Mouse (Mus musculus): ENCODE data around the gene Wfdc6b. TPM values are rescaled to one million over a fixed set of nuclear protein-coding genes. Genes with fewer than 3 reads are reported as not detected.

Gene Wfdc6b
- total and polyA plus RNA-seq, 3 experiments, result not detected

- Histone ChIP-seq H3K36me3 (ENCODE audit: control insufficient read depth in 1 of 2, insufficient read depth in 2 of 2, low read length in 2 of 2) (no peaks in the 10 kb centered on the region), H3K9ac (ENCODE audit: control insufficient read depth, low read depth, low read length, poor library complexity, severe bottlenecking) (no peak within 1 kb of the TSS), H3K27ac (ENCODE audit: control insufficient read depth, low read depth, low read length) (no peak within 1 kb of the TSS), H3K4me1 (ENCODE audit: control insufficient read depth in 1 of 2, insufficient read depth in 2 of 2, low read length in 2 of 2) (no peaks in the 10 kb centered on the region), H3K9me3 (replicated peaks; ENCODE audit: insufficient read depth, low read length) (no peaks in the 10 kb centered on the region), H3K27me3 (ENCODE audit: control insufficient read depth in 1 of 2, insufficient read depth in 2 of 2, low read length in 2 of 2) (no peaks in the 10 kb centered on the region), H3K79me2 (ENCODE audit: control insufficient read depth, insufficient read depth, low read length, poor library complexity) (no peaks in the 10 kb centered on the region), H3K4me3 (ENCODE audit: control insufficient read depth in 1 of 2, insufficient read depth in 1 of 2, low read depth in 2 of 2, low read length in 2 of 2) (no peak within 1 kb of the TSS)
- TF ChIP-seq NELFE (IDR thresholded peaks at IDR 0.05; ENCODE audit: low read depth, low read length) (no peak), SMC3 (IDR thresholded peaks at IDR 0.05; ENCODE audit: low read depth, low read length) (peak; percentile 29; the same call in 1 of the 2 replicates), MYB (IDR thresholded peaks at IDR 0.05; ENCODE audit: low read depth, low read length) (no peak), CTCF (IDR thresholded peaks at IDR 0.05 in 2 of 3, conservative IDR thresholded peaks at IDR 0.05 in 1 of 3; ENCODE audit: control insufficient read depth in 1 of 3, insufficient read depth in 1 of 3, low read depth in 2 of 3, low read length in 3 of 3, poor library complexity in 1 of 3, severe bottlenecking in 1 of 3) (peak; percentile 61 to 70 (median 64)), RAD21 (IDR thresholded peaks at IDR 0.05; ENCODE audit: low read depth, low read length) (peak; percentile 23)
- DNase-seq (ENCODE audit: low read depth, low spot score), result peak; percentile 44
These were observed 42.5 kb downstream of the Wfdc6b start, which contains the start of gene Wfdc10 for GRCm38 (mm10) chr2:164655858-164656257. Gene Wfdc10 (plus strand): TSS chr2:164656046.

GRCm38 (mm10) chr2:164656483-164656882 lies 43.2 kb downstream of the Wfdc6b start, which contains the start of gene Wfdc9:
Gene Wfdc9 (minus strand): TSS chr2:164656583.
- no peaks in the 10 kb centered on the region for H3K4me1 ChIP-seq (ENCODE audit: control insufficient read depth in 1 of 2, insufficient read depth in 2 of 2, low read length in 2 of 2)
- H3K4me3 ChIP-seq (ENCODE audit: control insufficient read depth in 1 of 2, insufficient read depth in 1 of 2, low read depth in 2 of 2, low read length in 2 of 2), result no peak within 1 kb of the TSS
- TF ChIP-seq MAX (IDR thresholded peaks at IDR 0.05; ENCODE audit: low read length) (no peak), ETS1 (IDR thresholded peaks at IDR 0.05; ENCODE audit: low read depth, low read length) (no peak), RAD21 (IDR thresholded peaks at IDR 0.05; ENCODE audit: low read depth, low read length) (no peak), MAFK (IDR thresholded peaks at IDR 0.05; ENCODE audit: borderline replicate concordance, low read depth, low read length) (no peak), BHLHE40 (IDR thresholded peaks at IDR 0.05; ENCODE audit: borderline replicate concordance, low read depth, low read length) (no peak), TAL1 (IDR thresholded peaks at IDR 0.05; ENCODE audit: low read length) (no peak), GATA1 (IDR thresholded peaks at IDR 0.05; ENCODE audit: low read depth, low read length) (no peak), CHD1 (IDR thresholded peaks at IDR 0.05; ENCODE audit: low read depth, low read length) (no peak), SIN3A (IDR thresholded peaks at IDR 0.05; ENCODE audit: low read length) (no peak), ZC3H11A (IDR thresholded peaks at IDR 0.05; ENCODE audit: low read depth, low read length) (no peak), CTCF (IDR thresholded peaks at IDR 0.05 in 2 of 3, conservative IDR thresholded peaks at IDR 0.05 in 1 of 3; ENCODE audit: control insufficient read depth in 1 of 3, insufficient read depth in 1 of 3, low read depth in 2 of 3, low read length in 3 of 3, poor library complexity in 1 of 3, severe bottlenecking in 1 of 3) (no peak), GABPA (IDR thresholded peaks at IDR 0.05; ENCODE audit: low read depth, low read length) (no peak), POLR2AphosphoS2 (IDR thresholded peaks at IDR 0.05; ENCODE audit: low read length) (no peak), JUND (IDR thresholded peaks at IDR 0.05; ENCODE audit: low read depth, low read length) (no peak), MAZ (IDR thresholded peaks at IDR 0.05; ENCODE audit: low read depth, low read length) (no peak), USF1 (IDR thresholded peaks at IDR 0.05; ENCODE audit: low read depth, low read length) (no peak)
- H3K79me2 ChIP-seq (ENCODE audit: control insufficient read depth, insufficient read depth, low read length, poor library complexity), result no peaks in the 10 kb centered on the region
- H3K27me3 ChIP-seq (ENCODE audit: control insufficient read depth in 1 of 2, insufficient read depth in 2 of 2, low read length in 2 of 2), result no peaks in the 10 kb centered on the region
- no peaks in the 10 kb centered on the region for H3K36me3 ChIP-seq (ENCODE audit: control insufficient read depth in 1 of 2, insufficient read depth in 2 of 2, low read length in 2 of 2)
- no peak within 1 kb of the TSS for H3K9ac ChIP-seq (ENCODE audit: control insufficient read depth, low read depth, low read length, poor library complexity, severe bottlenecking)
- H3K9me3 ChIP-seq (replicated peaks; ENCODE audit: insufficient read depth, low read length), result no peaks in the 10 kb centered on the region
- DNase-seq (ENCODE audit: low read depth, low spot score), result no peak
- H3K27ac ChIP-seq (ENCODE audit: control insufficient read depth, low read depth, low read length), result no peak within 1 kb of the TSS
